Mouse (Mus musculus): ENCODE data around the gene Dusp23. TPM values are rescaled to one million over a fixed set of nuclear protein-coding genes. Genes with fewer than 3 reads are reported as not detected.

The Dusp23 gene
- polyA plus RNA-seq, 1 experiment from 2014 or later: 13.7 TPM

- H3K36me3 ChIP-seq (ENCODE audit: control insufficient read depth, insufficient read depth, low read length): no peaks in the 10 kb centered on the region
- H3K9me3 ChIP-seq (replicated peaks; ENCODE audit: control insufficient read depth, low read length): no peaks in the 10 kb centered on the region
- no peak for ATAC-seq (ENCODE audit: insufficient read depth, low FRiP score)
- H3K4me3 ChIP-seq (replicated peaks; ENCODE audit: low read length): no peak overlapping the region
- peaks cover 11% of the 10 kb centered on the region; the same call in 1 of the 2 replicates for H3K4me1 ChIP-seq (ENCODE audit: control insufficient read depth, insufficient read depth, low read length)
- H3K27me3 ChIP-seq (ENCODE audit: control insufficient read depth, insufficient read depth, low read length): no peaks in the 10 kb centered on the region
- 46% methylated on average over 4 of the region's 4 CpGs for WGBS
- no peak overlapping the region for H3K4me2 ChIP-seq (ENCODE audit: low read depth, low read length)
- no peak overlapping the region for H3K9ac ChIP-seq (ENCODE audit: low read length)
- H3K27ac ChIP-seq (ENCODE audit: low read length): no peak overlapping the region
Observed at GRCm38 (mm10) chr1:172615412-172615811, 17.4 kb downstream of the Dusp23 start.

GRCm38 (mm10) chr1:172614654-172615053 is 18.1 kb downstream of the Dusp23 start:
- H3K4me3 ChIP-seq (replicated peaks; ENCODE audit: low read length): no peak overlapping the region
- no peak overlapping the region for H3K4me2 ChIP-seq (ENCODE audit: low read depth, low read length)
- ATAC-seq (ENCODE audit: insufficient read depth, low FRiP score): no peak
- no peak overlapping the region for H3K27ac ChIP-seq (ENCODE audit: low read length)
- no peak overlapping the region for H3K9ac ChIP-seq (ENCODE audit: low read length)
- H3K4me1 ChIP-seq (ENCODE audit: control insufficient read depth, insufficient read depth, low read length): peaks cover 11% of the 10 kb centered on the region; the same call in 1 of the 2 replicates
- 89% methylated on average over 10 of the region's 10 CpGs for WGBS
- no peaks in the 10 kb centered on the region for H3K36me3 ChIP-seq (ENCODE audit: control insufficient read depth, insufficient read depth, low read length)
- H3K9me3 ChIP-seq (replicated peaks; ENCODE audit: control insufficient read depth, low read length): no peaks in the 10 kb centered on the region
- no peaks in the 10 kb centered on the region for H3K27me3 ChIP-seq (ENCODE audit: control insufficient read depth, insufficient read depth, low read length)

- no peak overlapping the region for H3K9ac ChIP-seq (ENCODE audit: low read length)
- no peaks in the 10 kb centered on the region for H3K36me3 ChIP-seq (ENCODE audit: control insufficient read depth, insufficient read depth, low read length)
- H3K9me3 ChIP-seq (replicated peaks; ENCODE audit: control insufficient read depth, low read length): no peaks in the 10 kb centered on the region
- peaks cover 10% of the 10 kb centered on the region; the same call in 1 of the 2 replicates for H3K4me1 ChIP-seq (ENCODE audit: control insufficient read depth, insufficient read depth, low read length)
- WGBS: 20% methylated on average over 1 of the region's 1 CpGs
- no peak overlapping the region for H3K4me2 ChIP-seq (ENCODE audit: low read depth, low read length)
- no peak overlapping the region for H3K27ac ChIP-seq (ENCODE audit: low read length)
- H3K4me3 ChIP-seq (replicated peaks; ENCODE audit: low read length): no peak overlapping the region
- H3K27me3 ChIP-seq (ENCODE audit: control insufficient read depth, insufficient read depth, low read length): no peaks in the 10 kb centered on the region
- no peak for ATAC-seq (ENCODE audit: insufficient read depth, low FRiP score)
Observed at GRCm38 (mm10) chr1:172612745-172613144, 20.0 kb downstream of the Dusp23 start.

- 78% methylated on average over 10 of the region's 10 CpGs for WGBS
- no peaks in the 10 kb centered on the region for H3K27me3 ChIP-seq (ENCODE audit: control insufficient read depth, insufficient read depth, low read length)
- ATAC-seq (ENCODE audit: insufficient read depth, low FRiP score): no peak
- H3K27ac ChIP-seq (ENCODE audit: low read length): no peak overlapping the region
- H3K4me1 ChIP-seq (ENCODE audit: control insufficient read depth, insufficient read depth, low read length): no peaks in the 10 kb centered on the region
- no peak overlapping the region for H3K9ac ChIP-seq (ENCODE audit: low read length)
- no peaks in the 10 kb centered on the region for H3K36me3 ChIP-seq (ENCODE audit: control insufficient read depth, insufficient read depth, low read length)
- H3K4me2 ChIP-seq (ENCODE audit: low read depth, low read length): no peak overlapping the region
- no peak overlapping the region for H3K4me3 ChIP-seq (replicated peaks; ENCODE audit: low read length)
- no peaks in the 10 kb centered on the region for H3K9me3 ChIP-seq (replicated peaks; ENCODE audit: control insufficient read depth, low read length)
Observed at GRCm38 (mm10) chr1:172611304-172611703, 21.5 kb downstream of the Dusp23 start.

GRCm38 (mm10) chr1:172602326-172602725 is 30.4 kb downstream of the Dusp23 start, which contains the start of gene Fcrl6:
Gene Fcrl6 (minus strand): TSS chr1:172602551.
- Histone ChIP-seq H3K9ac (ENCODE audit: low read length) (no peak within 1 kb of the TSS), H3K27me3 (ENCODE audit: control insufficient read depth, insufficient read depth, low read length) (no peaks in the 10 kb centered on the region), H3K4me2 (ENCODE audit: low read depth, low read length) (no peak within 1 kb of the TSS), H3K4me1 (ENCODE audit: control insufficient read depth, insufficient read depth, low read length) (no peaks in the 10 kb centered on the region), H3K4me3 (replicated peaks; ENCODE audit: low read length) (no peak within 1 kb of the TSS), H3K36me3 (ENCODE audit: control insufficient read depth, insufficient read depth, low read length) (no peaks in the 10 kb centered on the region), H3K27ac (ENCODE audit: low read length) (no peak within 1 kb of the TSS), H3K9me3 (replicated peaks; ENCODE audit: control insufficient read depth, low read length) (no peaks in the 10 kb centered on the region)
- WGBS: 65% methylated on average over 1 of the region's 1 CpGs
- ATAC-seq (ENCODE audit: insufficient read depth, low FRiP score): no peak

- no peaks in the 10 kb centered on the region for H3K4me1 ChIP-seq (ENCODE audit: control insufficient read depth, insufficient read depth, low read length)
- ATAC-seq (ENCODE audit: insufficient read depth, low FRiP score): no peak
- no peaks in the 10 kb centered on the region for H3K27me3 ChIP-seq (ENCODE audit: control insufficient read depth, insufficient read depth, low read length)
- H3K4me2 ChIP-seq (ENCODE audit: low read depth, low read length): no peak overlapping the region
- no peaks in the 10 kb centered on the region for H3K36me3 ChIP-seq (ENCODE audit: control insufficient read depth, insufficient read depth, low read length)
- H3K9me3 ChIP-seq (replicated peaks; ENCODE audit: control insufficient read depth, low read length): no peaks in the 10 kb centered on the region
- H3K9ac ChIP-seq (ENCODE audit: low read length): no peak overlapping the region
- H3K4me3 ChIP-seq (replicated peaks; ENCODE audit: low read length): no peak overlapping the region
- H3K27ac ChIP-seq (ENCODE audit: low read length): no peak overlapping the region
Observed at GRCm38 (mm10) chr1:172594495-172594894, 38.3 kb downstream of the Dusp23 start.

GRCm38 (mm10) chr1:172593956-172594355 is 38.8 kb downstream of the Dusp23 start:
- H3K27me3 ChIP-seq (ENCODE audit: control insufficient read depth, insufficient read depth, low read length): no peaks in the 10 kb centered on the region
- no peak overlapping the region for H3K27ac ChIP-seq (ENCODE audit: low read length)
- no peaks in the 10 kb centered on the region for H3K36me3 ChIP-seq (ENCODE audit: control insufficient read depth, insufficient read depth, low read length)
- no peaks in the 10 kb centered on the region for H3K9me3 ChIP-seq (replicated peaks; ENCODE audit: control insufficient read depth, low read length)
- no peak overlapping the region for H3K4me3 ChIP-seq (replicated peaks; ENCODE audit: low read length)
- no peak overlapping the region for H3K4me2 ChIP-seq (ENCODE audit: low read depth, low read length)
- no peak for ATAC-seq (ENCODE audit: insufficient read depth, low FRiP score)
- WGBS: 80% methylated on average over 2 of the region's 2 CpGs
- no peak overlapping the region for H3K9ac ChIP-seq (ENCODE audit: low read length)
- no peaks in the 10 kb centered on the region for H3K4me1 ChIP-seq (ENCODE audit: control insufficient read depth, insufficient read depth, low read length)

GRCm38 (mm10) chr1:172593321-172593720 is 39.4 kb downstream of the Dusp23 start:
- no peak for ATAC-seq (ENCODE audit: insufficient read depth, low FRiP score)
- Histone ChIP-seq H3K36me3 (ENCODE audit: control insufficient read depth, insufficient read depth, low read length) (no peaks in the 10 kb centered on the region), H3K27me3 (ENCODE audit: control insufficient read depth, insufficient read depth, low read length) (no peaks in the 10 kb centered on the region), H3K9me3 (replicated peaks; ENCODE audit: control insufficient read depth, low read length) (no peaks in the 10 kb centered on the region), H3K4me1 (ENCODE audit: control insufficient read depth, insufficient read depth, low read length) (no peaks in the 10 kb centered on the region), H3K4me3 (replicated peaks; ENCODE audit: low read length) (no peak overlapping the region), H3K9ac (ENCODE audit: low read length) (no peak overlapping the region), H3K4me2 (ENCODE audit: low read depth, low read length) (no peak overlapping the region), H3K27ac (ENCODE audit: low read length) (no peak overlapping the region)
- 67% methylated on average over 3 of the region's 3 CpGs for WGBS

GRCm38 (mm10) chr1:172590385-172590784 is 42.4 kb downstream of the Dusp23 start, which contains the start of gene Slamf8:
Gene Slamf8 (minus strand): TSS chr1:172590568.
- no peak within 1 kb of the TSS for H3K4me2 ChIP-seq (ENCODE audit: low read depth, low read length)
- no peaks in the 10 kb centered on the region for H3K36me3 ChIP-seq (ENCODE audit: control insufficient read depth, insufficient read depth, low read length)
- H3K4me3 ChIP-seq (replicated peaks; ENCODE audit: low read length): no peak within 1 kb of the TSS
- ATAC-seq (ENCODE audit: insufficient read depth, low FRiP score): no peak
- WGBS: 66% methylated on average over 7 of the region's 7 CpGs
- no peaks in the 10 kb centered on the region for H3K27me3 ChIP-seq (ENCODE audit: control insufficient read depth, insufficient read depth, low read length)
- H3K9me3 ChIP-seq (replicated peaks; ENCODE audit: control insufficient read depth, low read length): no peaks in the 10 kb centered on the region
- no peak within 1 kb of the TSS for H3K9ac ChIP-seq (ENCODE audit: low read length)
- no peak within 1 kb of the TSS for H3K27ac ChIP-seq (ENCODE audit: low read length)
- H3K4me1 ChIP-seq (ENCODE audit: control insufficient read depth, insufficient read depth, low read length): peaks cover 1% of the 10 kb centered on the region; the same call in 1 of the 2 replicates

Measured in stomach, embryonic 16.5 days (tissue).